Mouse (Mus musculus) intestine, embryonic 15.5 days (tissue): ENCODE measurements around the gene Gm10842. TPM values are rescaled to one million over a fixed set of nuclear protein-coding genes. Genes with fewer than 3 reads are reported as not detected.

Experiments used
- ATAC-seq: fragments of 200-750 bp; cut with Nextera tagmentation; 2 replicates; pipeline ENCODE4 v1.8.0; 2017; ENCODE audit warnings: moderate TSS enrichment, moderate library complexity
- H3K27ac ChIP-seq: fragments of 300-500 bp; sonication (generic); 2 replicates; pipeline ENCODE4 v1.5.1; 2015; ENCODE audit warnings: mild to moderate bottlenecking, inconsistent platforms
- H3K27me3 ChIP-seq: fragments of 300-500 bp; sonication (generic); replicated peaks from 2 replicates; pipeline ENCODE4 v1.6.1; 2015; ENCODE audit warnings: inconsistent platforms
- H3K36me3 ChIP-seq: fragments of 300-500 bp; sonication (generic); 2 replicates; pipeline ENCODE4 v1.6.1; 2015; ENCODE audit warnings: inconsistent platforms
- H3K4me1 ChIP-seq: fragments of 300-500 bp; sonication (generic); replicated peaks from 2 replicates; pipeline ENCODE4 v1.6.1; 2015; ENCODE audit warnings: inconsistent platforms
- H3K4me2 ChIP-seq: fragments of 300-500 bp; sonication (generic); replicated peaks from 2 replicates; pipeline ENCODE4 v1.6.1; 2015; ENCODE audit warnings: mild to moderate bottlenecking, inconsistent platforms
- H3K4me3 ChIP-seq: fragments of 300-500 bp; sonication (generic); replicated peaks from 2 replicates; pipeline ENCODE4 v1.5.1; 2015; ENCODE audit warnings: inconsistent platforms
- H3K9ac ChIP-seq: fragments of 300-500 bp; sonication (generic); 2 replicates; pipeline ENCODE4 v1.6.1; 2015; ENCODE audit warnings: inconsistent platforms
- H3K9me3 ChIP-seq: fragments of 300-500 bp; sonication (generic); 2 replicates; pipeline ENCODE4 v1.6.1; 2016; ENCODE audit warnings: inconsistent platforms
- WGBS: fragments of 180-500 bp; shearing (Covaris S2); methylation state at CpG from one replicate; pipeline ENCODE4 v1.1.7; 2015; 5-methylcytosine and 5-hydroxymethylcytosine counted together
- polyA plus RNA-seq: library from polyadenylated mRNA; unstranded; fragments of >200 nt; fragmentation: Nextera tagmentation; extraction: Ambion mirVana; gene quantifications from 2 replicates; pipeline ENCODE4 v1.2.1, GENCODE M21; 2015

Gm10842 gene
- polyA plus RNA-seq, 1 experiment from 2014 or later, result not detected

DNA sequence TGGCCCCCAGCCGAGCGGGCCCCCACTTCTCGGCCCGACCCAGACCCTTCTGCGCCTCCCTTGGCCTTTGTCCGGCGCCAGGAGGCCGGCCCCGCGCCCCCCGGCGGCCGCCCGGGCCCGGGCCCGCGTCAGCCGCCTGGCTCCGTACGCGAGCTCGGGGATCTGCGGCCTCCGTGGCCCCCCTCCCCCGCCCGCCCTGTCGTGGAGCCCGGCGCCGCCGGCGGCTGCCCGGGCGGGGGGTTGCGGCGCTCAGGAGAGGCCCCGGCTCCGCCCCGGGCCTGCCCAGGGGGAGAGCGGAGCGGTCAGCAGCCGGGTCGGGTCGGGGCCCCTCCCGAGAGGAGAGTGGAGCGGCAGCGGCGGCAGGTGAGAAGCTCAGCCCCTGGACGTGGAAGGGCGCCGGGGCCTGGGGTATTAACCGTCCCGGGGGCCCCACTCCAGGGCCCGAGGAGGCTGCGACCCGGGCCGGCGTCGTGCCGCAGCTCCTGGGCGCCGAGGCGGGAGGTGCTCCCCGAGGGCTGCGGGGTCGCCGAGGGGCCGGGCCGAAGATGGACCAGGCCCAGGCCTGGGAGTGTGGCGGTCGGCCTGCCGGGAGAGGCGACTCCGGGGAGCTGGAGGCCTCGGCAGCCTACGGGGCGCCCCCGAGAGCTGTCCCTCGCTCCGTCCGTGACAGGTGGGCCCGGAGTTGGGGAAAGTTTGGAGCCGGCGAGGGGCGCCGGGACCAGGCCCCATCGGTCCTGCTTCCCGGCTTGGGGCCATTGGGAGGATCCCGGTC is 35.2 kb downstream of the Gm10842 start:
- peak overlapping the region; percentile 95 for H3K4me3 ChIP-seq
- H3K9ac ChIP-seq, result peak overlapping the region; percentile 99
- H3K9me3 ChIP-seq, result no peaks in the 10 kb centered on the region
- WGBS, result under 1% methylated on average over 73 of the region's 89 CpGs
- peaks cover 9% of the 10 kb centered on the region for H3K4me1 ChIP-seq
- H3K4me2 ChIP-seq, result peak overlapping the region; percentile 85
- H3K27me3 ChIP-seq, result no peaks in the 10 kb centered on the region
- peak; percentile 70 for ATAC-seq
- peak overlapping the region; percentile 94 for H3K27ac ChIP-seq
- H3K36me3 ChIP-seq, result peaks cover 6% of the 10 kb centered on the region; the same call in 1 of the 2 replicates

GRCm38 (mm10) chr11:105182461-105182855 is 35.8 kb downstream of the Gm10842 start:
- Histone ChIP-seq H3K27ac (peak overlapping the region; percentile 94), H3K4me1 (peaks cover 9% of the 10 kb centered on the region)
- WGBS, result 5% methylated on average over 4 of the region's 4 CpGs

GRCm38 (mm10) chr11:105184678-105185077 is 38.0 kb downstream of the Gm10842 start:
- Histone ChIP-seq H3K27me3 (no peaks in the 10 kb centered on the region), H3K4me2 (no peak overlapping the region), H3K9me3 (no peaks in the 10 kb centered on the region), H3K27ac (no peak overlapping the region), H3K36me3 (peaks cover 11% of the 10 kb centered on the region), H3K4me3 (no peak overlapping the region), H3K4me1 (peaks cover 5% of the 10 kb centered on the region), H3K9ac (no peak overlapping the region)
- ATAC-seq, result no peak
- WGBS, result 92% methylated on average over 3 of the region's 3 CpGs

More at GRCm38 (mm10) chr11:105182461-105182855, 35.8 kb downstream of the Gm10842 start:
- Histone ChIP-seq H3K4me2 (peak overlapping the region; percentile 85), H3K9me3 (no peaks in the 10 kb centered on the region), H3K36me3 (peaks cover 6% of the 10 kb centered on the region; the same call in 1 of the 2 replicates), H3K27me3 (no peaks in the 10 kb centered on the region), H3K4me3 (peak overlapping the region; percentile 95), H3K9ac (peak overlapping the region; percentile 99)
- no peak for ATAC-seq

DNA sequence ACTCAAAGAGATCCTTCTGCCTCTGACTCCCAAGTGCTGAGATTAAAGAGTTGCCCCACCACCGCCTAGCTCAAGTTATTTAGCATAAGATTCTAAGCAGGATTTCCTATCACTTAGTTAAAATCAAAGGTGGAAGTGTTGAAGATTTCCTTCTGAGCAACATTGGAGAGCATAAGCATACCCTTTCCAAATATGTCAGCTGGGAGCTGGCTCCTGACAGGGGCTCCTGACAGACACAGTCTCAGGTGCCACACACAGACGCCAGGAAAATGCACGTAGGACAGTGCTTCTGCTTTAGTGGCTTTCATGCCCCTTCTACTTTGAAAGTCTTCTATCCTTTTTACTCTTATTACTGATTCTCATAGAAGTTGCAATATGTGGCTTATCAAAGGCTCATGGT is 45.5 kb downstream of the Gm10842 start:
- Histone ChIP-seq H3K9ac (no peak overlapping the region), H3K27me3 (no peaks in the 10 kb centered on the region), H3K27ac (no peak overlapping the region), H3K4me2 (no peak overlapping the region), H3K4me3 (no peak overlapping the region), H3K36me3 (peaks cover 5% of the 10 kb centered on the region; the same call in 1 of the 2 replicates), H3K9me3 (no peaks in the 10 kb centered on the region), H3K4me1 (0 out of 2 replicates have a peak, but pooled peaks cover 3% of the 10 kb centered on the region)
- WGBS, result 86% methylated on average over 3 of the region's 3 CpGs
- ATAC-seq, result no peak

Other genes with a start within 250 kb of the Gm10842 start
- gene Efcab3, start 83.3 kb upstream of the Gm10842 start, polyA plus RNA-seq, result 0.28 and 0.64 TPM in 2 replicates
- 36.2 and 38.0 TPM in 2 replicates for gene Mettl2, start 20.5 kb upstream of the Gm10842 start, polyA plus RNA-seq
- gene Tlk2, start 31.9 kb downstream of the Gm10842 start, polyA plus RNA-seq, result 12.7 and 16.0 TPM in 2 replicates
- 9.1 and 9.9 TPM in 2 replicates for gene Mrc2, start 145.8 kb downstream of the Gm10842 start, polyA plus RNA-seq